18 mouse cellular contexts compared by ENCODE assay signal in genomic region chr2:44221686-44222085, GRCm38 (mm10).
DNase-seq lines count a peak whose midpoint lies in the region; ATAC-seq and TF ChIP-seq lines count a peak whose summit lies in the region.
"Had no signal": no experiment of that assay in that cellular context is flagged by ENCODE, and none has a peak within 500 bp of the region (broad histone marks: within the 10 kb centered on the region; RNA-seq: fewer than 3 reads in every experiment).

No protein-coding gene starts in this region.

- H3K27ac ChIP-seq in heart, embryonic 10.5 days: no peak overlapping the region
- H3K27ac ChIP-seq in kidney, adult 2 months (ENCODE audit: insufficient read depth, low read depth, low read length): peak overlapping the region; percentile 80; the same call in 1 of the 2 replicates
- H3K27ac ChIP-seq: embryonic facial prominence, embryonic 13.5 days; hindbrain, postnatal 0 days; midbrain, embryonic 13.5 days had no signal

- TF ChIP-seq CTCF in kidney, adult 2 months (conservative IDR thresholded peaks at IDR 0.05; ENCODE audit: insufficient read depth, insufficient read length, low read depth, low read length): no peak

- 57% methylated on average over 2 of the region's 2 CpGs for WGBS in heart, embryonic 10.5 days
- WGBS in kidney, adult 2 months: 38% methylated on average over 2 of the region's 2 CpGs

- H3K4me3 ChIP-seq in heart, embryonic 10.5 days: no peak overlapping the region
- H3K4me3 ChIP-seq in kidney, adult 2 months (ENCODE audit: insufficient read depth, low read depth, low read length): no peak overlapping the region
- H3K4me3 ChIP-seq: embryonic facial prominence, embryonic 13.5 days; midbrain, embryonic 13.5 days had no signal

- H3K27me3 ChIP-seq in heart, embryonic 10.5 days (ENCODE audit: insufficient read depth, poor library complexity, severe bottlenecking): no peaks in the 10 kb centered on the region
- H3K27me3 ChIP-seq in kidney, adult 2 months (replicated peaks; ENCODE audit: control insufficient read depth, insufficient read depth, low read length): no peaks in the 10 kb centered on the region
- H3K27me3 ChIP-seq: embryonic facial prominence, embryonic 13.5 days; midbrain, embryonic 13.5 days had no signal

- no peak for ATAC-seq in erythroid progenitor cell, adult 5-6 weeks (replicated peaks; ENCODE audit: low FRiP score, poor library complexity, severe bottlenecking)
- ATAC-seq: CD4-positive, CD25-positive, alpha-beta regulatory T cell, adult 4 months; forebrain, postnatal 0 days; liver, postnatal 0 days; midbrain, embryonic 13.5 days had no signal

- H3K9me3 ChIP-seq in heart, embryonic 10.5 days: no peaks in the 10 kb centered on the region
- H3K9me3 ChIP-seq: embryonic facial prominence, embryonic 13.5 days; G1E; midbrain, embryonic 13.5 days had no signal

- TF ChIP-seq POLR2A in kidney, adult 2 months (IDR thresholded peaks at IDR 0.05; ENCODE audit: low read depth, low read length): no peak

- no peaks in the 10 kb centered on the region for H3K36me3 ChIP-seq in heart, embryonic 10.5 days
- no peaks in the 10 kb centered on the region for H3K36me3 ChIP-seq in kidney, adult 2 months (ENCODE audit: control insufficient read depth, insufficient read depth, low read length)
- H3K36me3 ChIP-seq: embryonic facial prominence, embryonic 13.5 days; G1E; midbrain, embryonic 13.5 days had no signal

- DNase-seq in heart, adult 18-20 months: peak; percentile 26 to 41
- no peak for DNase-seq in heart, embryonic 10.5 days (ENCODE audit: low spot score)
- DNase-seq in kidney, adult 2 months: peak; percentile 87
- DNase-seq in kidney, postnatal 10 days: no peak
- DNase-seq in ovary, adult 18-20 months (ENCODE audit: low spot score): peak; percentile 25
- DNase-seq in ovary, postnatal 36 days (ENCODE audit: low spot score): no peak
- peak; percentile 30 for DNase-seq in skeletal muscle tissue, adult 2 months (ENCODE audit: low read depth, low spot score)
- DNase-seq: cerebellum, adult 9-10 months; forebrain, postnatal 0 days; gastrocnemius, postnatal 25 days; liver, postnatal 0 days; thymus, adult 18-20 months had no signal

- H3K4me1 ChIP-seq in heart, embryonic 10.5 days: peaks cover 4% of the 10 kb centered on the region; the same call in 1 of the 2 replicates
- H3K4me1 ChIP-seq in kidney, adult 2 months (ENCODE audit: control insufficient read depth, insufficient read depth, low read length): peaks cover 9% of the 10 kb centered on the region; the same call in 1 of the 2 replicates

Comparison
In these comparisons a context has a peak if more than half of its experiments do, and no peak if none do; other contexts are left out.
1. DNase-seq: peak in heart, adult 18-20 months (2 of 2), kidney, adult 2 months (single experiment), ovary, adult 18-20 months (single experiment) and skeletal muscle tissue, adult 2 months (single experiment); none in heart, embryonic 10.5 days (single experiment), kidney, postnatal 10 days (single experiment) and ovary, postnatal 36 days (single experiment).